Mouse (Mus musculus): ENCODE data around the gene Cfb.

DNA sequence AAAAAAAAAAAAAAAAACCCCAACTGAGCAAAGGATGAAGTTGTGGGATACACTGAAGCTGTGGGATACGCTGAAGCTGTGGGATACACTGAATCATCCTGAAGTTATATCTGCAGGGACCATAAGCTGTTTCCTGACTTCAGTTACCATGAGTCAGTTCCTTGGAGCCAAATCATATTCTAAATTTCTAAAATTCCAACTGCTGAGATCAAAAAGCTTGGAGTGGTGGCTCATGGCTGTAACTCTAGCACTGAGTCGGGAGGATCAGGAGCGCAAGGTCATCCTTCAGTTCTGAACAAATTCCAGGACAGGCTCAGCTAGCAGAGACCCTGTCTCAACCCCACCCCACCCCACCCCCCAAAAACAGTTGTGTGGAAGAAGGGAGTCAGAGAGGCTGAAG is 23.3 kb upstream of the Cfb start:
- TF ChIP-seq CTCF (IDR thresholded peaks at IDR 0.05; ENCODE audit: borderline replicate concordance, control insufficient read depth, extremely low read depth, insufficient read depth, low read length, poor library complexity) (no peak), POLR2A (IDR thresholded peaks at IDR 0.05; ENCODE audit: control insufficient read depth, extremely low read depth, insufficient read depth, low read length, poor library complexity) (no peak)

Data from thymus, adult 2 months (tissue).